Mouse (Mus musculus): ENCODE data around the gene Ano4.

DNA sequence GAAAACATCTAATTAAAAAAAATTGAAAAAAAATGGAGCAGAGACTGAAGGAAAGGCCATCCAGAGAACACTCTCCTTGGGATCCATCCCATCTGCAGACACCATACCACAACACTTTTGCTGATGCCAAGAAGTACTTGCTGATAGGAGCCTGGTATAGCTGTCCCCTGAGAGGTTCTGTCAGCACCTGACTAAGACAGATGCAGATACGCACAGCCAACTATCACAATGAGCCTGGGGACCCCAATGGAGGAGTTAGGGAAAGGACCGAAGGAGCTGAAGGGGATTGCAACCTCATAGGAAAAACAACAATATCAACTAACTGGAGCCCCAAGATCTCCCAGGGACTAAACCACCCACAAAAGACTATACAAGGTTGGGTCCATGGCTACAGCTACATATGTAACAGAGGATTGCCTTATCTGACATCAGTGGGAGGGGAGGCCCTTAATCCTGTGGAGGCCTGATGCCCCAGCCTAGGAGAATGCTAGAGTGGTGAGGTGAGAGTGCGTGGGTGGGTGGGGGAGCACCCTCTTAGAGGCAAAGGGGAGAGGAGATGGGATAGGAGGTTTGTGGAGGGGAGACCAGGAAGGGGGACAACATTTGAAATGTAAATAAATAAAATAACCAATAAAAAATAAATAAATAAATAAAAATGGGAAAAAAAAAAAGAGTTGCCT is 71.4 kb downstream of the Ano4 start:
- no peak for TF ChIP-seq POLR2AphosphoS2 (IDR thresholded peaks at IDR 0.05; ENCODE audit: insufficient read length, low read depth)
- TF ChIP-seq CEBPB (IDR thresholded peaks at IDR 0.05; ENCODE audit: insufficient read depth, poor library complexity, severe bottlenecking) = no peak
- no peak for TF ChIP-seq MYOG (IDR thresholded peaks at IDR 0.05; ENCODE audit: control insufficient read depth in 1 of 3, insufficient read depth in 1 of 3, insufficient read length in 2 of 3, low read depth in 2 of 3)
- no peak for TF ChIP-seq POLR2A (IDR thresholded peaks at IDR 0.05; ENCODE audit: insufficient read length, low read depth)
- TF ChIP-seq TCF12 (IDR thresholded peaks at IDR 0.05; ENCODE audit: insufficient read depth, poor library complexity, severe bottlenecking) = no peak
- TF ChIP-seq USF1 (IDR thresholded peaks at IDR 0.05; ENCODE audit: low read depth) = no peak
